Mouse (Mus musculus): ENCODE data around the gene Dvl1.

Gene Dvl1

GRCm38 (mm10) chr4:155846871-155847578 is at the start of gene Dvl1:
Gene Dvl1 (plus strand): TSS chr4:155847402.
- DNase-seq (ENCODE audit: low spot score in 2 of 2) = peak; percentile 97 to 98

DNA sequence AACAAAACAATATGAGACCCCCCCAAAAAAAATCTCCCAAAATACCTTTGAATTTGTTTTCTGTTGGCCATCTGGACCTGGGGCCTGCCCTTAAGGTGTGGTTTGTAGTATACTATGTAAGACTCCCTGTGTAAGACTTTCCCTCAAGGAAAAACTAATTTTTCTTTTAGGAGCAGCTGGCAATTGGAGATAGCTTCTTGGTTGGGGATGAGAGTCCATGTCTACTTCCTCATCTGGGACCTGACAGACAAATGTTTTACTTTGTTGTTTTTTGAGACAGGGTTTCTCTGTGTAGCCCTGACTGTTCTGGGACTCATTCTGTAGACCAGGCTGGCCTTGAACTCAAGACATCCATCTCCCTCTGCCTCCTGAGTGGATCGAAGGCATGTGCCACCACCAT is 45.1 kb upstream of the Dvl1 start:
- DNase-seq (ENCODE audit: low spot score in 2 of 2) = no peak

DNA sequence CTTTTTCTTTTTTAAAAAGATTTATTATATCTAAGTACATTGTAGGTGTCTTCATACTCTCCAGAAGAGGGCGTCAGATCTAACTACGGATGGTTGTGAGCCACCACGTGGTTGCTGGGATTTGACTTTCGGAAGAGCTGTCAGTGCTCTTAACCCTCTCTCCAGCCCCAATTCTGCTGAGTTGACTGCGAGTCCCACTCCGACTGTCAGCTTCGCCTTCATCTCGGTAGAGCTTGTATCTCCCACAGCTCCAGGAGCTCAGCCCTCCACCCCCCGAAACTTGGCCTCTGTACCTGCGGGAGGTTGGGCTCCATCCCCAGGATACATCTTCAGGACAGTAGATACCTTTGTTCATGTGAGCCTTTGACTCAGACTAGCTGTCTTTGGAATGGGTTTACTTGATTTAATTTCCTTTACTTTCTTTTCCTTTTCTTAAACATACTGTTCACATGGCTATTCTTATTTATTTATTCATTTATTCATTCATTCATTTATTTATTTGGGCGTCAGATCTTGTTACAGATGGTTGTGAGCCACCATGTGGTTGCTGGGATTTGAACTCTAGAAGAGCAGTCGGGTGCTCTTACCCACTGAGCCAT is 44.4 kb upstream of the Dvl1 start, which contains the start of gene Mrpl20:
Mrpl20 (plus strand) TSS at position 138 of the 599 bp plus-strand sequence.
- no peak for DNase-seq (ENCODE audit: low spot score in 2 of 2)

DNA sequence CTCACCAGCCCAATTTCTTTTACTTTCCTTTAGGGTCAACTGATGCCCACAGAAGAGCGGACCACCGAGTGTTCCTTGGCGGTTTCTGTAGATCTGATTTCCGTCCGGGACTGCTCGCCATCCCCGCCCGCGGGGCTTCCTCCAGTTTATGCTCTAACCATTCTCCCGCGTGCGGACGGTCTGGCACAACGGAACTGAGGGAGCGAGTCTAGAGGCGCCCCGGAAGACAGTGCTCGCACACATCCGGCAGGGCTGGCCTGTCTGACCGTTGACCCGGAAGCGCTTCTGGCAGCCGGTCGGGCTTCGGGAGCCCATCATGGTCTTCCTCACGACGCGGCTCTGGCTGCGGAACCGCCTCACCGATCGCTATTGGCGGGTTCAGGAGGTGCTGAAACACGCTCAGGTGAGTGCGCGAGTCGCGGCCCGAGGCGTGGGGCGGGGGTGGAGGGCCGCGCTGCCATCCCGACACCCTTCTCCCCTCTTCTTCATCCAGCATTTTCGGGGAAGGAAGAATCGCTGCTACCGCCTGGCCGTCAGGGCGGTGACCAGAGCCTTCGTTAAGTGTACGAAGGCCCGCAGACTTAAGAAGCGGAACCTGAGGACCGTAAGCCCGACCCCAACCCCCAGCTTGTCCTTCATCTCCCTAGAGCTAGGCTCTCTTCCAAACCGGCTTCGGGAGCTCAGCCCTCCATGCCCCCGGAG is 43.7 kb upstream of the Dvl1 start:
- DNase-seq (ENCODE audit: low spot score in 2 of 2) = peak; percentile 94 to 96

DNA sequence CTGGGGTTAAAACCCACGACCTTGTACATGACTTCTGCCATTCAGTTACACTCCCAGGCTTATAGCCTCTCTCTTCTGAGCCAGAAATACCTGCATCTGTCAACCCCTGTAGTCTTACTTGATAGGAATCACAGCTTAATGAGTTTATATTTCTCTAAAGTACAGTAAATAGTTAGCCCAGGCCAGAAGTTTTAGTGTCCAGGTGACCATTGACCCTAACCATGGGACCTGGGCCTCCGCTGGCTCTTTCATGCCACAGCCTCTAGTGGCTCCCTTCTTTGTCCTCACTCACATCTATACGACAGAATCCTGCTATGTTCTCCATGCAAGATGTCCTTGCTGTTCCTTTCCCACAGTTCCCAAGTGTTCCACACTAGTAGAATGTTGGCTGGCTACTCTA is 39.4 kb upstream of the Dvl1 start:
- no peak for DNase-seq (ENCODE audit: low spot score in 2 of 2)

DNA sequence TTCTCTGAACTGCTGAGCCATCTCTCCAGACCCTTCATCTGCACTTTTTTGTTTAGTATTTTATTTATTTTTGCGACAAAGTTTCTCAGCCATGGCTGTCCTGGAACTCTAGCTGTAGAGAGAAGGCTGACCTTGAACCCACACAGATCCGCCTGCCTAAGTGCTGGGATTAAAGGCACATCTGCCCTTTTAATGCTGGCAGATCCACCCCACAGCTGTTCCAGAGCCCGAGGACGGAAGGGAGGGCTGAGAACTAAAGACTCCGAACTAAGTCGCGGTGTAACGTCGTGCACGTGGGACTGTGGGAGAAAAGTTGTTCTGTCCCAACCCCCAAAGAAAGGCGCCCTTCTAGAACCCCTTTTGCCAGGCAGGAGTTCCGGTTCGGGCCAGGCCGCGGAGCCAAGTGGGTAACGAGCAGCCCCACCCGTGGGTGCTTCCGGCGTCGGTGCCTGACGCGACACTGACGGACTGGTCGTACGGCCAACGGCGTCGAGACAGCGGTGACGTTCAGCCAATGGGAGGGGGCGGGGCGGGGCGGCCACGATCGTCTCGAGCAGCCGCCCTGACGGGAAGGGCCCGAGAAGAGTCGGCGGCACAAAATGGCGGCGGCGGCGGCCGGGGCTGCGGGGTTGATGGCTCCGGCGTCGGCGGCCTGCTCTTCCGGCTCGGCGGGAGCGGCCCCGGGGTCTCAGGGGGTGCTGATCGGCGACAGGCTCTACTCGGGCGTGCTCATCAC is 35.1 kb upstream of the Dvl1 start, which contains the start of gene Ccnl2:
Ccnl2 (plus strand) TSS at position 561 of the 736 bp plus-strand sequence.
- peak; percentile 82 to 90 for DNase-seq (ENCODE audit: low spot score in 2 of 2)

- DNase-seq (ENCODE audit: low spot score in 2 of 2) = no peak
These were observed 34.5 kb upstream of the Dvl1 start for GRCm38 (mm10) chr4:155812665-155813181.

DNA sequence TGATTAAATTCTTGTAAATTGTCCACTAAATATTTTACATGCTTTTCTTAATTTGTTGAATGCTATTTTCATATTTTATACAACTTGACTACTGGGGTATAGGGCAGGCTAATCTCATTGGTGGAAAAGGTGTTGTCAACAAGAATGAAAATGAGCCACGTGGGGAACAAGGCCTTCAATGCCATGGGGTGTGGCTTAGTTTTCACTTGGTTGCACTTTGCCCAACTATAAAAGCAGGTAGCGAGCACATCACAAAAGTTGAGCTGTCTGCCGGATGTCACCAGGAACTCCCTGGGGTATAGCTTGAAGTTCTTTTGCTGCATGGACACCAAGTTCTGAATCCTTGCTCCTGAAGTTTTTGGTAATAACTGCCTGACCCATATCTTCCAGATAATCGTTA is 29.7 kb upstream of the Dvl1 start:
- no peak for DNase-seq (ENCODE audit: low spot score in 2 of 2)

GRCm38 (mm10) chr4:155821025-155821424 is 26.2 kb upstream of the Dvl1 start:
- no peak for DNase-seq (ENCODE audit: low spot score in 2 of 2)

GRCm38 (mm10) chr4:155823443-155823842 is 23.8 kb upstream of the Dvl1 start:
- no peak for DNase-seq (ENCODE audit: low spot score in 2 of 2)

DNA sequence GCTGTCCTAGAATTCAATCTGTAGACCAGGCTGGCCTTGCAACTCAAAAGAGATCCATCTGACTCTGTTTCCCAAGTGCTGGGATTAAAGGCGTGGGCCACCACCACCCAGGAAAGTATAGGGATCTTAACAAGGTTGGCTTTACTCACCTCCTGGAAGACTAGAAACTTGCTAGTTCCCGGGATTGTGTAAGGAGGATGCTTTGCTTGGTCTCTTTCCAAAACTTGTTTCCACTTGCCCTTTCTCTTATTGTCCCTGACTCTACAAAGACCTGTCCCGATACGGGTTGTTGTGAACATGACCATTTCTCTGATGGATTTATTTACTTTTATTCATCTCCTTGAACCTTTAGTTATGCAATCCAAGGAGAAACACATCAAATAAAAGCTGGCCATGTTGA is 17.3 kb upstream of the Dvl1 start:
- no peak for DNase-seq (ENCODE audit: low spot score in 2 of 2)

- DNase-seq (ENCODE audit: low spot score in 2 of 2) = no peak
These were observed 16.6 kb upstream of the Dvl1 start for GRCm38 (mm10) chr4:155830596-155830995.

- DNase-seq (ENCODE audit: low spot score in 2 of 2) = peak; percentile 94 to 97
These were observed 15.9 kb upstream of the Dvl1 start, which contains the start of gene Aurkaip1 for GRCm38 (mm10) chr4:155831205-155831766. Gene Aurkaip1 (plus strand): TSS chr4:155831272.

DNA sequence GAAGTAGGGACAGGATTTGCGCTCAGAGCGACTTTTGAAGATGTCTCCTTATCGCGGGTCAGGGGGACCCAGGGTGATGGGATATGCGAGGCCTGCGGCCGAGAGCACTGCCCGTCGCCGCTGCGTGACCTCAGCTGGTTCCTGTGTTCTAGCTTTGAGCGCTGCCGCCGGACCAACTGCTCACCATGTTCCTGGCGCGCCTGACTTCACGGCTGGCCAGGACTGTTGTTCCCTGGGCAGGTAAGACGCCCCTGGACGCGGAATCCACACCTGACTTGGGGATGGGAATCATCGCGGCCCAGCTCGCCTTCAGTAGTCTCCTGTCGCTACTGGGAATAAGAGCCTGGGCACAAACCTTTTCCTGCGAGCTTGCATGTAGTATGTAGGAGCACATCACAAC is 15.4 kb upstream of the Dvl1 start:
- DNase-seq (ENCODE audit: low spot score in 2 of 2) = no peak

DNA sequence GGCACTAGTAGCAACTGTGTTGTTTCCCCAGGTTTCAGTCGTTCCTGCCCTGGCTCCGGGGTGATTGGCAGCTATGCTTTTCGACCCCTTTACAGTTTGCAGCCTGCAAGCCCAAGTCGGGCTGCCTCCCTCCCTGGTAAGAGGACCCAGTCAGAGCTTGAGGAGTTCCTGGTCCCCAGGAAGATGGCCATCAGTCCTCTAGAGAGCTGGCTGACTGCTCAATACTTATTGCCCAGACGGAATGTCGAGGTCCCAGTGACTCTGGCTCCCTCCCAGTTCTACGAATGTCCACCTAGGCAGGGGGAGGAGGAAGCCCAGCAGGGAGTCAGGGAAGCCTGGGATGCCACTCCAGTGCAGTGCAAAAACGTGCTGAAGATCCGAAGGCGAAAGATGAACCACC is 14.9 kb upstream of the Dvl1 start:
- DNase-seq (ENCODE audit: low spot score in 2 of 2) = no peak

- DNase-seq (ENCODE audit: low spot score in 2 of 2) = no peak
These were observed 14.0 kb upstream of the Dvl1 start for GRCm38 (mm10) chr4:155833234-155833633.

- peak in 1 of 2 experiments; percentile 60 for DNase-seq (ENCODE audit: low spot score in 2 of 2)
These were observed 13.4 kb upstream of the Dvl1 start for GRCm38 (mm10) chr4:155833836-155834235.

DNA sequence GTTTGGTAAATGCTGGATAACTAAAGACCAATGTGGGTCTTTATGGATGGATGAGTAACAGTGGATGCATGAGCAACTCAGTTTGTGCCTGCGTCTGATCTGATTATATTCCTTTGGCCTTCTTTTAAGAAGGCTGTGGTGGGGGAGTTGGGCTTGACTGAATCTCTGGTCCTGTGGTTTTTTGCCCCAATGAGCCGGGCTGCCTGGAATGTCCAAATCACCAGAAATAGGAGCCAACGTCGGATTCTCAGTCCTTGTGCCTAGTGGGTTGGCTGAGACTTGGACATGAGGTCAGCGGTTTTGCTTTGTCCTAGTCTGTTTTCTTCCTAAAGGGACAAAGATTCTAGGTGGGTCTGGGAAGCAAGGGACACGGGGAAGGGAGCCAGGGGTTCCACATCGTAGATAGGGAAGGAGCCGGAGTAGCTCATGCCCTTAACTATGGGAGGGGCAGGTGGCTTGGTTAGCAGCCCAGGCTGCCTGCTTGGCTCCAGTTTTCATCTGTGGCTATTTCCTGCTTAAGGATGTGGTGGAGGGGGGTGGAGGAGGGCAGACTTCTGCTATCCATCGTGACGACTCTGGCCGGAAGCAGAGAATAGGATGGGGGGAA is 9.7 kb upstream of the Dvl1 start:
- no peak for DNase-seq (ENCODE audit: low spot score in 2 of 2)

GRCm38 (mm10) chr4:155838187-155839153 is 8.7 kb upstream of the Dvl1 start:
- DNase-seq (ENCODE audit: low spot score in 2 of 2) = no peak

GRCm38 (mm10) chr4:155839483-155839910 is 7.7 kb upstream of the Dvl1 start, which contains the start of gene Mxra8:
Gene Mxra8 (plus strand): TSS chr4:155839680.
- DNase-seq (ENCODE audit: low spot score in 2 of 2) = no peak
